Mouse (Mus musculus) adipocyte (in vitro differentiated cells): ENCODE measurements at regions not wholly inside any gene's neighbourhood (a gene's known extent, or its start where the extent isn't known, plus 50 kb on each side); places are given as distances from the start of the nearest gene placed in this dataset.
A peak's percentile ranks its signal among the peaks of the same experiment; 100 is the strongest.
"Not testable (repeated sequence)": the region's sequence is repeated elsewhere in the genome, so short reads cannot be mapped to it uniquely, and the experiment has no call there.

Experiments
- DNase-seq: peaks from one replicate; pipeline ENCODE4 v3.0.0-alpha.2; 2016; ENCODE audit warnings: low spot score

DNA sequence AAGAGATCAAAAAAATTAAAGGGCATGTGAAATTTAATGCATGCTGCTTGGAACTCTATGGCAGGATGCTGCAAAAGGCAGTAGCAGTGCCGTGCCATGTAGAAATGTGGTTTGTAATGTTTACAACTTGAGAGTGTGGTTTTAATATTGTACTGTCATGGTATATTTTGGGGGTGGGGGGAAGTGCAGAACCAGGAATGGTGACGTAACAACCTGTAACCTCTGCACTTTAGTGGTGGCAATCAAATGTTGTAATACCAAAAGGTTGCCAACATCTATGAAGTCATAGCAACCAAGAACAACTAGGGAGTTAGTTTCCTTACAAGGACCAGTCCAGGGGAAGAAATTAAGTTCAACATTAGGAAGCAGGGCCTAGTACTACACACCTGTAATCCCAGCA lies 198.1 kb upstream of the Tbl1xr1 start:
- DNase-seq = peak; percentile 63

DNA sequence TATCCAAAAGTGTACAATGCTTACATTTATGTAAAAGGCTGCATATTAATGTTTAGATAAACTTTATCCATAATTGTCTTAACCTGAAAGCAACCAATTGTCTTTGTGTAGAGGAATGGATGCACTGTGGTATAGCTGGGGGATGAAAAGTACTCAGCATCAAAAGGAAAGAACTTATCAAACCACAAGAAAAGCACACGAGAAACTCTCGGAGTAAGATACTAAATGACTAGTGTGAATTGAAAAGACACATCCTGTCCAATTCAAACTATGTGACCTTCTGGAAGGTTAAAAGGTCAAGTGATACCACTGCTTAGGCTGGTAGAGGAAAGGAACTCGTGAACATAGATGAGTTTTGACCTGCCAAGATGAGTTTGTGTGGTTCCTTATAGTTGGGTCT lies 192.2 kb upstream of the Tbl1xr1 start:
- no peak for DNase-seq

DNA sequence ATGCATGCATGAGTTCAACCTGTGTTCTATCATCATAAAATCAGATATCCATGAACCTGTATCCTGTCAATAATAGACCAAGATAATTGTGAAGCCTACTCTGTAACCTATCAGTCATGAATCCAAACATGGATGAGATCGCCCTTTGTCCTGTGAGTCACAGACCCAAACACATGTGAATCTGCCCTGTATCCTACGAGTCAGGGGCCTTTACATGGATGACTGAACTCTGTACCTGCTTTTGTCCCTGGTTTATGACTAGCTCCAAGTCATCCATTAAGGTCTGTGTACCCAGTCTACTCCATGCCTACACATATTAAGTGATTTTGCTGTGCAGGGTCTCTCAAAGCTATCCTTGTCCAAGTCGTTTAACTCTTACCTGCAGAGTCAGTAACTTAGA lies 187.7 kb upstream of the Tbl1xr1 start:
- DNase-seq = no peak

DNA sequence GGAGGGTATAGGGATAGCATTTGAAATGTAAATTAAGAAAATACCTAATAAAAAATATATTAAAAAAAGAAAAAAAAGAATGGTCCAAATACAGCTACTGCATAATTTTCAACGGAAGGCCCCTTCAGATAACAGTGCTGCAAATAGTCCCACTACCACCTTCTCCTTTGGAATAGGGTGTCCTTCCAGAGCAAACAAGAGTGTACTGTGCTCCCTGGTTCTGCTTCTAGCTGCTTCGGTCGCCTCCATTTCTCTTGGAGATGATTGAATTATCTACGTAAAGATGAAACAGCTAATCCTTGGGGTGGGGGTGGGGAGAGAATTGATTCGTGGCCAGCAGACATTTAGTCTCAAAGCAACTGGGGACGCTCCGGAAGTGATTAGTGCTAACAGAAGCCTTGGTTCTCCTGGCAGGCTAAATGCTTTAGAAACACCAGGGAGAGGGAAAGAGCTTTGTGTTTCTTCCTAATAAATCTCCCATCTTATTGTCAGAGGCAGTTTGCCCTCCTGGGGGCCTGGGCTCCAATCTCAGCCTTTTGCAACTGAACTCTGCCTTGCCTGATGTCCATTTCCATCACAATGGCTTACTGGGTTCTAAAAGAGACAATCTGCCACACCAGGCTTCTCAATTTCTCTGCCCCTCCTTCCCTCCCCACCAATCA lies 184.5 kb upstream of the Tbl1xr1 start:
- DNase-seq = no peak

DNA sequence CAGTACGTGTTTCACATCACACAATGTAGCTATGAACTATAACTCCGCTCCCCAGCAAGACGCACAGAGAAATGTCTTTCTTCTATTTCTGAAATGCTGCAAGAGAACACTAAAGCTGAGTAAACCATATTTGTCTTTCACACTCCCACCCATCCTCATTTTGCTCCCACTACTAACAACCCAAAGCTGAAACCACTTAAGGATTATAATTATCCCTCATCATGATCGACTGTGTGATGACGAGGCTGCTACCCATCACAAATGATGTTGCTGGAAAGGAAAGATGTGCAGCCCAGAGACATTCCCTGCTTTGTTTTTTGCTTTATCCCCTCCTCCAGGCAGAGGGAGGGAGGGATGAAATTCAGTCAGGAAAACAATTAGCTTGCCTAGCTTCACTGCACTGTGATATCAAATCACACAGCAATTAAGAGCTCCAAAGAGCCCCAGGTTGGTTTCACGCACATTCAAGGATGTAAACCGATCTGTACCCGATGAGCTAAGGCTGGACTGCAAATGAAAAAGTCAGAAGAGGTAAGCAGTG lies 183.5 kb upstream of the Tbl1xr1 start:
- no peak for DNase-seq

DNA sequence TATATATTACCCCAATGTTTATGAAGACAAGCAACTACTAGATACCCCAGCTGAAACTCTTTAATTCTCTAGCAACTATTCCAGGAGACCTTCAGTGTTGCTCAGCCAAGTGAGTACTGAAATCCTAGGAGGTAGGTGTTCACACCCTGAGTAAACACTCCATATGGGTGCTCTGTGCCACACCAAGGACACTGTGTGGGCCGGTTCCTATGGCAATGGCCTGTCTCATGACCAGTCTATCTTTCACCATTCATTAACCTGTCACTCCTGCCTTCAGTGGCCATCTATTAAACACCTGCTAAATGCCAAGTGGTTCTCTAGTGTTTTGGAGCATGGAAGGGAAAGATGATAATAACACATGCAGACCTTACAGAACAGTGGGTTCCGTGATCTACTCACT lies 180.9 kb upstream of the Tbl1xr1 start:
- no peak for DNase-seq

DNA sequence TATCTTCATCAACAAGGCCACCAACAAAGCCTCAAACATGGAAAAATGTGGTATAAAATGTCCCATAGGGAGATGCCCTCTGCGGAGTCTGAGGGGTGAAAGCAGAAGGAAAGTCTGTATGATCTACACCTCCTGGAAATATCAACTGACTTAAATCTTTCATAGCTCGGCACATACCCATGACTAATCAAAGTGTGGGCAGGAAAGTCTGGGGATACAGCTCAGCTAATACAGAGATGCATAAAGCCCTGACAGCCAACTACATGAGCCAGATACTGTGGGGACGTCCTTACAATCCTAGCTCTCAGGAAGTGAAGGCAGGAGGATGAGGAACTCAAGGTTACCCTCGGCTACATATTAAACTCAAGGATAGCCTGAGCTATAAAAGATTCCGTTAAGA lies 178.2 kb upstream of the Tbl1xr1 start:
- DNase-seq = no peak

DNA sequence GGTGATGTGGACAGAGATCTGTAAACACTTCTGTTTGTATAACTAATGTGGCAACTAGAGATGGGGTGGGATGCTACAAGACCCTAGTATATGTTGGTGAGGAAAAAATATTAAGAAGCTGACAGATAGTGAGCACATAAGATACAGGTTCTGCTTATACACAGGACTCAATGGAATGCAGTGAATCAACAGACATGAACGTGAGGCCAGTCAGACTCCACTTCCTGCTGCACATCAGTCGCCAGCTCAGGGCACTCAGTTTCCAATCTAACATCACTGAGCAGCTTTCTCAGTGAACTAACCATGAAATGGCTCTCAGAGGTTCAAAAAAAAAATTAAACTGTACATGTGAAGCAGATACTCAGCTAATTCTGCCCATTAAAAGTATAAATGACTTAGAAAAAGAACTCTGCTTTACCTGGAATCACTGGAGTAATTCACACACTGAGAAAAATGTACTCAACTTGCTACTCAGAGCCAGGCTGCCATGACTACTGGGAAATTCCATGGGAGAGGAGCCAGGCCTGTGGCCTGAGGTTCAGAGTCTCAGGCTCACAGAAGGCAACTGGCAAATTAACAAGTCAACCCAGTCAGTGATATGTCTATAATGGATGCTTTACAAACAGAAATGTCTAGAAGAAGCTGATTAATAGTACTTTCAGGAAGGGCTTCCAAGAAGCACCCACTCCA lies 170.9 kb upstream of the Tbl1xr1 start:
- DNase-seq = peak; percentile 77

DNA sequence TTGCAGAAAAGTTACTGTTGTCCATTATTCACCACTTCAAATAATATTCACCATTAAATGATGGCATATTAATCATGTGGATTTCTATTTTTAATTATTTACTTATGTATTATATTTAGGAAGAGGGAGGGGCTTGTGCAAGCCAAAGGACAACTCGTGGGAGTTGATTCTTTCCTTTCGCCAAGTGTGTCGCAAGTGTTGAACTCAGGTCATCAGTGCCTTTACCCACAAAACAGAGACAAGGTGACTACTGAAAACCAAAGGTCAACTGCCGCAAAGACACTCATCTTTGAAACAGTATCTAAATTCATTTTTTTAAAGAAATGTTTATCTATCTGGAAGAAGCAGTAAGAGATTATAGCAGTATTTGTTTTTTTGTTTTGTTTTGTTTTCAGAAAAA lies 167.6 kb upstream of the Tbl1xr1 start:
- DNase-seq = no peak

DNA sequence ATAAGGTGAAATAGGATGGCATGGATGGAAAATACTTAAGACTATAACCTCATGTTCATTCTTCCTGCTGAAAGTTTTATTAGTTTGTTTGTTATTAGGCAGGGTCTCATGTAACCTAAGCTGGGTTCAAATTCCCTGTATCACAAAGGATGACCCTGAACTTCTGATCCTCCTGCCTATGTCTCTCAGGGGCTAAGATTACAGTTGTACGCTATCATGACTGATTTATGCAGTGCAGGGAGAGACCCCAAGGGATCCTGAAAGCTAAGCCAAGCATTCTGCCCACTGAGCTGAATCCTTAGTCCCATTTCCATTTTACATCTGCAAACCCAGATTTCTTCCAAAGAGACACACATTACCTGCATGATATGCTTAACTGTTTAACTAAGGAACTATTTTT lies 166.4 kb upstream of the Tbl1xr1 start:
- DNase-seq = no peak

DNA sequence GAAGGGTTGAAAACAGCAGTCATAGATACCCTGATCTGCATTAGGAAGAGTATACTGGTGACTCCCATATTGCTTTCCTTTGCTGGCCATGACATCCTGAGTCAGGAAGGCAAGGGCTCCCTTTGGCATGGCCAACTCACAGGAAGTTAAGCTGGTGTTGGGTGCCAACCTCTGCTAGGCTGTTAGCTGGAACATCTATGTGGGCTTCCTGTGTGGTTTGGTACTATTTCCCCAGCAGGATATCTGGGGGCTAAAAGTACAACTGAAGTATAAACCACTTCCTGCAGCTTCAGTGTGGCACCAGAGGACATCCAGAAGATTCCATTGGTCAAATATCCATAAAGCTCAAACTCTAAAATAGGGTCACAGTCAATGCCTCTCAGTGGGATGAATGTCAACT lies 165.4 kb upstream of the Tbl1xr1 start:
- DNase-seq = no peak

DNA sequence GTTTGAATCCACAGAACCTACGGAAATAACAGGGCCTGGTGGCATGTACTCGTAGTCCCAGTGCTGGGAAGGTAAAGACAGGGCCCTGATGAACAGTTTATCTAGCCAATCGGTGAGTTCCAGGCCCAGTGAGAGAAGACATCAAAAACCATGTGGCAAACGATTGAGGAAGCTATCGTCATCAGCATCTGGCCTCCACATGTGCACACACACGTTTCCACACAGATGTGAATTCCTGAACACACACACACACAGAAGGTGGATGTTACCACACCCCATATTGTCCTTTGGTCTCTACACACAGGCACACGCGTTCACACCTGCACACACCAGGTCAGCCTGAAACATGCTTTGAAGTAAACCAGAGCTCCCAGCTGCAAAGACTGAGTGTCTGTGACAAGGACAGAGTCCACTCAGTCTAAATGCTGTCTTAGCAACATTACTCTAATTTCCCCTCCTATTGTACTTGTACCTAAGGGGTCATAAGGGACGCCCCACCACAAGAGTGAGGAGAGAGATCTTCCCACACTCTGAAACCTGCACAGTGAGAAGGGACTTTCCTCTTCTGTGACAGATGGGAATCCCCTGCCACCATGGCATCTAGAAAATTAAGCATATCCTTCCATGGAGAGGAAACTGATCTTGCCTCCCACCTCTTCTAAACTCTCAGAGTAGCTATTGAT lies 159.1 kb upstream of the Tbl1xr1 start:
- no peak for DNase-seq

DNA sequence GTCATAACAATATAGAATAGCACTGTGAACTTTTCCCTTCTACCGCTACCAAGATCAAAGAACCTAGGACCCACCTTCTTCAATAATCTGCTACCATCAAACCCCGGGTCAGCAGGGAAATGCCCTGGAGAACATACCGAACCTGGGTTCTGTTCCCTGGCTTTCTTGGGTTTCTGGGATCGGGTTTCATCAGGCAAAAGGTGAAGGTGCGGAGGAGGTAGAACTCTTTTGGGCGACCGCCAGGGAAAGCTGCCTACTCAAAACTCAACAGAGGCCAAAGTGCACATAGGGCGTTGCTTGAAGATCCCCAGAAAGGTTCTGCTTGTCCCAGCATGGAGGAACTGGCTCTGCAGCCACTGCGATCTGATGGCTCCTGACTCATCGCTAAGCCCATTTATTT lies 158.0 kb upstream of the Tbl1xr1 start:
- DNase-seq = no peak

DNA sequence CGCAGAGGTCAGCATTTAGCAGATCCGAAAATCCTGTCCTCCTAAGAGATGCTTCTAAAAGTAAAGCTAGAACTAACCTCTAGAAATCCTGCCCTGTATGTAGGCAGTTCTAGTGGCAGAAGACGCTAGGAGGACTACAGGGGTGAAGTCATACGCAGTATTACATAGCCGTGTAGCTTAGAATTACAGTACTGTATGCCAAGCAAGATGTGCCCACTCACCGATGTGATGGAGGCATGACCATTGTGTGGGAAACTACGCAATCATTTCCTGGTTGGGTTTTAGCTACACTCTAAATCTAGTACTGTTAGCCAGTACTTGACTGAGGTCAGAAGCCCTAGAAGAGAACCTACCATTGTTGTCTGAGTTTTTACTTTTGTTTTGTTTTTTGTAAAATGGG lies 156.5 kb upstream of the Tbl1xr1 start:
- no peak for DNase-seq

DNA sequence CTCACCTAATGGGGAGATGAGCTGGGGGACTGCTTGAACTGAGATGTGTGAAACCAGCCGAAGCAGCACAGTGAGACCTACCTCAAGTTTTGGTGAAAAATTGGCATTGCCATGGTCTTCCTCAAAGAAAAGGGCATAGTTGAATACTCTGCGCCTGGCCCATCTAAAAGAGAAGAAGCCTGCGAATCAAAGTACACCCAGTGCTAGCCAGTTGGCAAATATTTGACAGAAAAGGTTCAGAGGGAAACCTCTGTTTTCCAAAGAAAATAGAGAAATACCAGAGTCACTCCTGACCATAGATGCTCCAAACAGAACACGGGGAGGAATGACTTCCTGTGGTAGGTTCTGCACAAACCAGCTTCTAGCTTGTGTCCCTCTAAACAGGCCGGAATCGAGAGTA lies 144.5 kb upstream of the Tbl1xr1 start:
- no peak for DNase-seq

DNA sequence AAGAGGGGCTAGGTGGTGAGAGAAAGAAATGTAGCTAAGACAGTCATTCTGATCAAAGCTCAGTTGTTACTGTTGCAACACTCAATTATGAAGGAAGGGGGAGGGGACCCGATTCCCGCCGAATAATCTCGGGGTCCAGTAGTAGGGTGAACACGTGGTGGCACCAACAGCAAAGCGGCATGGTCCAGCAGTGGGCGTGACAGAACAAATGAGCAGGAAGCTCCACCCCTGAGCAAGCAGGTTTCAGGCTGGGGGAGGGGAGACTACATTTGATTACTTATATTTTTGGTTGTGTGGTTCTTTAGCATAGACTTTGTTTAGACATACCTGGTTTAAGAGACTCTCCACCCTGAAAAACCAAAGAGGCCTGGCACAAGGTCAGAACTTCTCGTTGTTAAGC lies 143.8 kb upstream of the Tbl1xr1 start:
- not testable (repeated sequence) for DNase-seq

DNA sequence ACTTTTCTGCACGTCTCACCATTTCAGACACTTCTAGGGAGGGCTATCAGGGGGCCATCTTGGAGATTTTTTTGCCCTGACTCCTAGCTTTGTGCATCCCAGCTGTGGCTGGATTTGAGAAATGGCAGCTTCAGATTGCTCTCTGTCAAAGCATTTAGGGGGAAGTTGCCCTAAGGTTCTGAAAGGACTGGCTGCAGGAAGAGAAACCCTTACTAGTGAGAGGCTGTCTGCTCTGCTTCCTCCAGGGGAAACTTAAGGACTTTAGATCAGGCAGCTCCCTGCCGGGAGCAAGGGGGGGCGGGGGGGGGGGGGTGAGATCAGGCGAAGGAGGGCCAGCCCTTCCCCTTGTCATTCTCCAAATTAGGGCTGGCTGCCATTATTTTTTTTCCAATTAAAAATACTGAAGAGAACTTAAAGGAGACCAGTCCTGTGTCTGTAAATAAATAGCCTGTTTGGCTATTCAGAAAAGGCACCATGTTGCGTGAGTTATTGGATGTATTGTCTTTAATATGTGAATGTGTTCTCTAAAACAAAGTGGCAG lies 141.7 kb upstream of the Tbl1xr1 start:
- DNase-seq = peak; percentile 43

DNA sequence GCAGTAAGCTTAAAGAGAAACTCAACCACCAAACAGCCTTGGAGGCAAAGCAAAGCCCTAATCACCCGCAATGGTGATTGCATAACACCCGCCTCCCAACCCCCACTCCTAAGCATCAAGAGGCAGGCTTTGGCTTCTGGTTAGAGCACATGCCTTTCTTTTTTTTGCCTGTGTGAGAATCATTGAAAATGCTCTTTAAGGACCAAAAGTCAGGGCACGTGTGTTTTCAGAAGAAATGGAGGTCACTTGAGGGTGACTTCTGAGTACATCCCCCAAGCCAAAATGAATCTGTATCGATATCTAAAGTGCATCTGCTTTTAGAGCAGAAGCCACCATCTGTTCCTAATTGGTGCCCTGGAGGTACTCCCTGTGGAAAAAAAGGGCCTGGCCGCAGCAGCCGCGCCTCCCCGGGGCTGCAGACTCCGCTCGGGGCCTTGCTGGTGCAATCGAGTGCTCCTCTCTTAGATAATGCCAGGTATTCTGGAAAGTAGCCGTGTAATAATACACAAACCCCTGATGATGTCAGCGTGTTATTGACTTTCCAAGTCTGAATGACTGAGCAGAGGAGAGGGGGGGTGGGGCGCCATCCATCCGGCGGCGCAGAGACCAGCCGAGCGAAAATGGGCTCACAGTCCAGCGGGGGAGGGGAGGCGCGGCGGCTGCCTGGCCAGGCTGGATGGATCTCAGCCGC lies 140.7 kb upstream of the Tbl1xr1 start:
- DNase-seq = peak; percentile 99

DNA sequence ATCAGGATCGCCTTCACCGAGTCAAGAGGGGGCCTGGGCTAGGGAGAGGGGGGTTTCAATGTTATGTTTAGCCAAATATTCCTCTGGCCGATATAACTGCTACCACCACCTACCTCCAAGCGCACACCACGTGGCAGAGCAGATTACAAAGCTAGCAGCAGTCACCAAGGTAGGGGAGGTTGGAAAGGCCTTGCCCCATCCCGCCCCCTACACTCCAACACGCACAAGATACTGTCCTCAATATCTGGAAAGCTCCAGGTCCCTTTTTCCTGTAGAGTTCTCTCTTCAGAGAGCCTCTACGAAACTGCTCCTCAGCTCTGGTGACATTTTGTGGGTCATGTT lies 140.2 kb upstream of the Tbl1xr1 start:
- no peak for DNase-seq

DNA sequence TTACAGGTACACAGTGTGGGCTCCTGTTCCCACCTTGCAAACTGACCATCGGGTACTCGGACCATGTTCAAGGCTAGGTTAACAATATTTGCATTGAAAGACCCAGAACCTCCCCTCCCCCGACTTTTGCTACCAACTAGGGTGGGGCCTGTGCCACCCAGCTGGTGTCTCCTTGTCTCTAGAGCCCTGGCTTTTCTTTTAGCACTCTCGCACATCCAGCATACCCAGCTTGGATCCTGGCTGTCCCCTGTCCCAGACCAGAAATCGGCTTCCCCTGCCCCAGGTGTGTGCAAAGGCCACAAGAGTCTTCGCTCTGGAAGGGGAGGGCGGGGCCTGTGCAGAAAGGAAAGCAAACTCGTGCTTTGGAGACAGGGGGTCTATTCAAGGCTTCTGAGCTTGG lies 139.8 kb upstream of the Tbl1xr1 start:
- DNase-seq = peak; percentile 25

DNA sequence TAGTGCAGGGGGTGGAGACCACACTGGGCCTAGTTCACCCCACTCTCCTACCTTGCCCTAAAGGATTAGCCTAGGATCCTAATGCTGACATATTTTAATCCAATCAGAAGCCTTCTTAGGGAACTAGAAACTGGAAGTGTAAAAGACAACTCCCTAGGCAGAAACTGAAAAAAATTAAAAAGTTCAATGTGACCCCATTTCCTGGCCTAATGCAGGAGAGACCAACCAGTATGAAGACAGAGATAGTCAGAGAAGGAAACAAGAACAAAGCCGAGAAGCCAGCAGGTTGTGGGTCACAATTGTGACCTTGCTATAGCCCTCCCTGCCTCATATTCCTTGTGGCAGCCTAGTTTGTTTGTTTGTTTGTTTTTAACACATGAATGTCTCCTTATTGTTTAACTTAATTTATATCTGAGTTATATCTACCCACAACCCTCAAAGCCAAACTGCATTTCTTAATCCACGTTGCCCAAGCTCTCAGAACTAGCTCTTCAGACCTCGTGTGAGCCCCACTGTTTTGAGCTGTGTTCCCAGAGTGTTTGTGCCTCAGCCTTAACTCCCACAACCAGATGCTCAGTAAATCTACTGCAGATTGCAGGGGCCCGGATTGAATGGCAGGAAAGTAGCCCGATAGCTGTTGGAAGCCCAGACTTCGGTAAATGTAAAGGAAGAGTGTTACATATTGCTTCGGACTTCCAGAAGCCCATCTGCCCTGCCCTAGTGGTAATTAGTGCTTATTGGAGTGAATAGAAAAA lies 139.0 kb upstream of the Tbl1xr1 start:
- DNase-seq = peak; percentile 53
